In the genomic region with DNA sequence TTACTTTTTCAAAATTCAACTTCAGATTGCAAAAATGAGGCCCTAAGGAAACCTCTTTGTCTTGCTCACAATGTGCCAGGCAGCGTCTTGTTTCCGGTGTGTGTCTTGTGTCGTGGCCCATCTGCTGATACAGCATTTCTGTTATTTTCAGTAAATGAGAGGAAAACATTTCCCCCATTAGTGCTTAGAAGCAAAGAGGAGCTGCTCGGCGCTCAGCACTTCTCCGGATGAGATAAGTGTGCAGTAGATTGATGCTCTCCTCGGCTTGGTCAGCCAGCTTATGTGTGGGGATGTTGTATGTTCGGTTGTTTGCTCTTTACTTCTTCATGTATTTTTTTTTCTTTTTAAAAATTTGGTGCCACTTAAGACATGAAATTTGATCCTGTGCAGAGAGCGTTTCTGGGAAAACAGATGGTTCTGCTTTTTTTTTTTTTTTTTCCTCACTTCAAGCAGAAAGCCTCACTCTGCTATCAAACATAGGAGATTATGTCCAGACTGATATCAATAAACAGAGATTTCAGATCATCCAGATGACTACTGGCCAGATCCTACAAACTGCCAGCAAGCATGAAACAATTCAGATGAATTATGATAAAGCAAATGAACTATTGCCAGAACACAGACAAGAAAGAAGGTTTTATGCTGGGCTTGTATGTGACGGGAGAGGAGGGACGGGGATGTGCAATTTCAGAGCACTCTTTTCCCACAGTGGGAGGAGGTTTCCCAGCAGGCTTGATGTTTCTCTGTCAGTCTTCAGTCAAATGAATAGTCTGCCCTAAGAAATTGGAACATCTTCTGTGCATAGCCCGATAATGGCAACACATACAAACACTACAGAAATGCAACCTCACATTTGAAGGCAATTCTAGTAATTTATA, we compare ENCODE assay signal across 10 mouse cellular contexts. TPM values are rescaled to one million over a fixed set of nuclear protein-coding genes. Genes with fewer than 3 reads are reported as not detected.
DNase-seq lines count a peak whose midpoint lies in the region; ATAC-seq and TF ChIP-seq lines count a peak whose summit lies in the region.
"Had no signal": no experiment of that assay in that cellular context is flagged by ENCODE, and none has a peak within 500 bp of the region (broad histone marks: within the 10 kb centered on the region; RNA-seq: fewer than 3 reads in every experiment).

No protein-coding gene starts in this region.

- H3K27me3 ChIP-seq in lung, postnatal 0 days (replicated peaks; ENCODE audit: insufficient read depth, low read length) = no peaks in the 10 kb centered on the region
- no peaks in the 10 kb centered on the region for H3K27me3 ChIP-seq in limb, embryonic 12.5 days
- H3K27me3 ChIP-seq in stomach, embryonic 14.5 days (ENCODE audit: control insufficient read depth, insufficient read depth, low read length) = no peaks in the 10 kb centered on the region
- no peaks in the 10 kb centered on the region for H3K27me3 ChIP-seq in heart, adult 2 months (ENCODE audit: control insufficient read depth, insufficient read depth, low read length)
- H3K27me3 ChIP-seq: heart, embryonic 15.5 days had no signal

- intact Hi-C loops in heart, adult 2 months (cut with DNase I) = no loop called here

- DNase-seq in lung, postnatal 0 days (ENCODE audit: low spot score) = peak; percentile 34
- no peak for DNase-seq in lung, adult 18-20 months
- DNase-seq in urinary bladder, postnatal 10 days (ENCODE audit: low spot score) = no peak
- DNase-seq in adrenal gland, adult (ENCODE audit: inconsistent age in 2 of 2, low spot score in 1 of 2) = no peak
- no peak for DNase-seq in heart, adult 2 months
- DNase-seq: cerebellum, adult 11-12 months had no signal

- no peaks in the 10 kb centered on the region for H3K79me2 ChIP-seq in heart, adult 2 months (replicated peaks; ENCODE audit: control insufficient read depth, insufficient read depth, low read length)

- WGBS in lung, postnatal 0 days = 33% methylated on average over 12 of the region's 12 CpGs
- WGBS in limb, embryonic 12.5 days = 43% methylated on average over 12 of the region's 12 CpGs
- WGBS in stomach, embryonic 14.5 days = 21% methylated on average over 12 of the region's 12 CpGs
- WGBS in heart, adult 2 months = 39% methylated on average over 12 of the region's 12 CpGs

- ATAC-seq in lung, postnatal 0 days = no peak; the same call in 1 of the 2 replicates
- ATAC-seq in limb, embryonic 12.5 days (ENCODE audit: insufficient number of reproducible peaks, insufficient read depth, low FRiP score, low TSS enrichment, low read depth) = no peak
- peak; percentile 37; the same call in 1 of the 2 replicates for ATAC-seq in stomach, embryonic 14.5 days (ENCODE audit: insufficient number of reproducible peaks, insufficient read depth, low FRiP score, low read depth)

- H3K4me1 ChIP-seq in lung, postnatal 0 days (ENCODE audit: insufficient read depth, low read depth, low read length) = no peaks in the 10 kb centered on the region
- H3K4me1 ChIP-seq in embryonic fibroblast, embryonic 13.5 days (ENCODE audit: control insufficient read depth, insufficient read depth, low read length) = no peaks in the 10 kb centered on the region
- H3K4me1 ChIP-seq in limb, embryonic 12.5 days (replicated peaks) = peaks cover 12% of the 10 kb centered on the region
- H3K4me1 ChIP-seq in stomach, embryonic 14.5 days (ENCODE audit: control insufficient read depth, insufficient read depth, low read length) = no peaks in the 10 kb centered on the region
- H3K4me1 ChIP-seq in heart, adult 2 months (ENCODE audit: control insufficient read depth, insufficient read depth, low read length) = no peaks in the 10 kb centered on the region

- no peaks in the 10 kb centered on the region for H3K9me3 ChIP-seq in lung, postnatal 0 days (ENCODE audit: low read length)
- H3K9me3 ChIP-seq in limb, embryonic 12.5 days = no peaks in the 10 kb centered on the region
- no peaks in the 10 kb centered on the region for H3K9me3 ChIP-seq in stomach, embryonic 14.5 days (ENCODE audit: control insufficient read depth, low read depth, low read length)
- H3K9me3 ChIP-seq: heart, embryonic 15.5 days had no signal

- no peak for TF ChIP-seq POLR2A in embryonic fibroblast, embryonic 13.5 days (IDR thresholded peaks at IDR 0.05; ENCODE audit: low read depth, low read length)
- TF ChIP-seq POLR2A in heart, adult 2 months (IDR thresholded peaks at IDR 0.05; ENCODE audit: insufficient read depth, low read depth, low read length) = no peak

- H3K36me3 ChIP-seq in lung, postnatal 0 days (ENCODE audit: insufficient read depth, low read length) = no peaks in the 10 kb centered on the region
- H3K36me3 ChIP-seq in limb, embryonic 12.5 days = peaks cover 4% of the 10 kb centered on the region; the same call in 1 of the 2 replicates
- H3K36me3 ChIP-seq in stomach, embryonic 14.5 days (ENCODE audit: control insufficient read depth, insufficient read depth, low read length) = peaks cover 2% of the 10 kb centered on the region; the same call in 1 of the 2 replicates
- no peaks in the 10 kb centered on the region for H3K36me3 ChIP-seq in heart, adult 2 months (ENCODE audit: control insufficient read depth, insufficient read depth, low read length)
- H3K36me3 ChIP-seq: heart, embryonic 15.5 days had no signal

- H3K27ac ChIP-seq in lung, postnatal 0 days (ENCODE audit: low read length) = no peak overlapping the region
- H3K27ac ChIP-seq in embryonic fibroblast, embryonic 13.5 days (ENCODE audit: insufficient read depth, low read length) = peak overlapping the region; percentile 4; the same call in 1 of the 2 replicates
- peak overlapping the region; percentile 77 for H3K27ac ChIP-seq in limb, embryonic 12.5 days
- H3K27ac ChIP-seq in stomach, embryonic 14.5 days (ENCODE audit: low read length) = peak overlapping the region; percentile 76; the same call in 1 of the 2 replicates
- no peak overlapping the region for H3K27ac ChIP-seq in heart, adult 2 months
- H3K27ac ChIP-seq: heart, embryonic 15.5 days had no signal

- no peak for TF ChIP-seq EP300 in lung, postnatal 0 days (IDR thresholded peaks at IDR 0.05)
- TF ChIP-seq EP300 in heart, adult 2 months (IDR thresholded peaks at IDR 0.05; ENCODE audit: insufficient read depth, low read depth, low read length) = no peak

- H3K9ac ChIP-seq in lung, postnatal 0 days (replicated peaks; ENCODE audit: low read depth) = no peak overlapping the region
- no peak overlapping the region for H3K9ac ChIP-seq in limb, embryonic 12.5 days (replicated peaks)
- H3K9ac ChIP-seq in stomach, embryonic 14.5 days (replicated peaks; ENCODE audit: low read depth, low read length) = no peak overlapping the region
- no peak overlapping the region for H3K9ac ChIP-seq in heart, adult 2 months (ENCODE audit: low read depth, low read length)
- H3K9ac ChIP-seq: heart, embryonic 15.5 days had no signal

- no peak for TF ChIP-seq CTCF in lung, postnatal 0 days (IDR thresholded peaks at IDR 0.05)
- TF ChIP-seq CTCF in embryonic fibroblast, embryonic 13.5 days (IDR thresholded peaks at IDR 0.05; ENCODE audit: borderline replicate concordance, insufficient read depth, low read length) = no peak
- TF ChIP-seq CTCF in heart, adult 2 months (IDR thresholded peaks at IDR 0.05) = no peak

- no peak overlapping the region for H3K4me3 ChIP-seq in lung, postnatal 0 days (ENCODE audit: low read depth, low read length)
- H3K4me3 ChIP-seq in embryonic fibroblast, embryonic 13.5 days (ENCODE audit: insufficient read depth, low read length) = no peak overlapping the region
- H3K4me3 ChIP-seq in limb, embryonic 12.5 days (replicated peaks) = no peak overlapping the region
- H3K4me3 ChIP-seq in stomach, embryonic 14.5 days (ENCODE audit: low read depth, low read length) = no peak overlapping the region
- no peak overlapping the region for H3K4me3 ChIP-seq in heart, adult 2 months
- H3K4me3 ChIP-seq: heart, embryonic 15.5 days had no signal

- no peak overlapping the region for H3K4me2 ChIP-seq in lung, postnatal 0 days (replicated peaks; ENCODE audit: low read depth, low read length)
- H3K4me2 ChIP-seq in limb, embryonic 12.5 days = peak overlapping the region; percentile 21; the same call in 1 of the 2 replicates
- H3K4me2 ChIP-seq in stomach, embryonic 14.5 days (replicated peaks; ENCODE audit: low read depth, low read length) = peak overlapping the region; percentile 3; the same call in 1 of the 2 replicates
- H3K4me2 ChIP-seq: heart, embryonic 15.5 days had no signal

RNA-seq across cellular contexts. Expression of gene Fam173b, which starts 25.9 kb away (rescaled TPM):
- 9.8 and 14.0 TPM in 2 replicates for polyA plus RNA-seq in lung, postnatal 0 days (2015; fragmentation: Nextera tagmentation; extraction: Ambion mirVana)
- polyA plus RNA-seq in embryonic fibroblast, embryonic 13.5 days (2011; ENCODE audit: insufficient read length, low read depth, missing spikeins) = 9.7 and 10.6 TPM in 2 replicates
- polyA plus RNA-seq in limb, embryonic 12.5 days (2016; fragmentation: Nextera tagmentation; extraction: Ambion mirVana) = 11.2 and 11.9 TPM in 2 replicates
- polyA plus RNA-seq in stomach, embryonic 14.5 days (2014; fragmentation: Nextera tagmentation; extraction: Ambion mirVana) = 12.1 and 14.8 TPM in 2 replicates
- 10 to 100 TPM; 20.0 to 22.4 TPM for total RNA-seq in heart, adult 2 months (2021)
- 11.2 and 17.1 TPM in 2 replicates for polyA plus RNA-seq in heart, adult 2 months (2012; rRNA removed)

RNA-seq across cellular contexts. Expression of gene Cct5, which starts 25.9 kb away (rescaled TPM):
- 211 and 225 TPM in 2 replicates for polyA plus RNA-seq in lung, postnatal 0 days (2015; fragmentation: Nextera tagmentation; extraction: Ambion mirVana)
- 275 and 323 TPM in 2 replicates for polyA plus RNA-seq in embryonic fibroblast, embryonic 13.5 days (2011; ENCODE audit: insufficient read length, low read depth, missing spikeins)
- 585 and 607 TPM in 2 replicates for polyA plus RNA-seq in limb, embryonic 12.5 days (2016; fragmentation: Nextera tagmentation; extraction: Ambion mirVana)
- polyA plus RNA-seq in stomach, embryonic 14.5 days (2014; fragmentation: Nextera tagmentation; extraction: Ambion mirVana) = 533 and 552 TPM in 2 replicates
- 100 to 1,000 TPM; 131 to 146 TPM for total RNA-seq in heart, adult 2 months (2021)
- polyA plus RNA-seq in heart, adult 2 months (2012; rRNA removed) = 64.3 and 112 TPM in 2 replicates

Comparison
In these comparisons a context has a peak if more than half of its experiments do, and no peak if none do; other contexts are left out.
1. H3K27ac ChIP-seq: peak in embryonic fibroblast, embryonic 13.5 days (single experiment), limb, embryonic 12.5 days (single experiment) and stomach, embryonic 14.5 days (single experiment); none in lung, postnatal 0 days (single experiment) and heart, adult 2 months (single experiment).